Mouse (Mus musculus): ENCODE measurements around the gene March6. TPM values are rescaled to one million over a fixed set of nuclear protein-coding genes. Genes with fewer than 3 reads are reported as not detected.

Gene March6
- polyA plus RNA-seq, 1 experiment from 2014 or later = 61.4 TPM

- Histone ChIP-seq H3K27ac (no peak overlapping the region), H3K9me3 (no peaks in the 10 kb centered on the region), H3K4me1 (peaks cover 14% of the 10 kb centered on the region), H3K27me3 (replicated peaks) (no peaks in the 10 kb centered on the region), H3K36me3 (no peaks in the 10 kb centered on the region; the same call in 1 of the 2 replicates), H3K4me2 (replicated peaks) (peak overlapping the region; percentile 65), H3K9ac (peak overlapping the region; percentile 94), H3K4me3 (peak overlapping the region; percentile 92)
- 47% methylated on average over 6 of the region's 6 CpGs for WGBS
- no peak for ATAC-seq (ENCODE audit: low FRiP score, low read depth)
Observed at GRCm38 (mm10) chr15:31529103-31529502, 1.8 kb downstream of the March6 start.

- ATAC-seq (ENCODE audit: low FRiP score, low read depth) = no peak
- WGBS = 94% methylated on average over 4 of the region's 4 CpGs
- no peak overlapping the region for H3K4me3 ChIP-seq
Observed at GRCm38 (mm10) chr15:31528477-31528876, 2.4 kb downstream of the March6 start.

GRCm38 (mm10) chr15:31526463-31526862 is 4.4 kb downstream of the March6 start:
- no peak overlapping the region for H3K27ac ChIP-seq
- 82% methylated on average over 1 of the region's 1 CpGs for WGBS
- no peaks in the 10 kb centered on the region for H3K9me3 ChIP-seq
- H3K4me3 ChIP-seq = no peak overlapping the region
- H3K4me1 ChIP-seq = peaks cover 10% of the 10 kb centered on the region
- ATAC-seq (ENCODE audit: low FRiP score, low read depth) = no peak
- H3K27me3 ChIP-seq (replicated peaks) = no peaks in the 10 kb centered on the region
- no peaks in the 10 kb centered on the region; the same call in 1 of the 2 replicates for H3K36me3 ChIP-seq
- no peak overlapping the region for H3K9ac ChIP-seq
- H3K4me2 ChIP-seq (replicated peaks) = no peak overlapping the region

More at GRCm38 (mm10) chr15:31528477-31528876, 2.4 kb downstream of the March6 start:
- H3K4me1 ChIP-seq = peaks cover 14% of the 10 kb centered on the region
- no peak overlapping the region; the same call in 1 of the 2 replicates for H3K4me2 ChIP-seq (replicated peaks)
- no peaks in the 10 kb centered on the region for H3K9me3 ChIP-seq
- no peaks in the 10 kb centered on the region for H3K27me3 ChIP-seq (replicated peaks)
- H3K9ac ChIP-seq = no peak overlapping the region
- H3K27ac ChIP-seq = no peak overlapping the region
- H3K36me3 ChIP-seq = no peaks in the 10 kb centered on the region; the same call in 1 of the 2 replicates

GRCm38 (mm10) chr15:31519000-31519399 is 11.9 kb downstream of the March6 start:
- Histone ChIP-seq H3K4me3 (no peak overlapping the region), H3K36me3 (no peaks in the 10 kb centered on the region), H3K9ac (no peak overlapping the region), H3K9me3 (no peaks in the 10 kb centered on the region), H3K27ac (no peak overlapping the region), H3K27me3 (replicated peaks) (no peaks in the 10 kb centered on the region), H3K4me2 (replicated peaks) (no peak overlapping the region), H3K4me1 (no peaks in the 10 kb centered on the region)
- ATAC-seq (ENCODE audit: low FRiP score, low read depth) = no peak
- 78% methylated on average over 5 of the region's 5 CpGs for WGBS

GRCm38 (mm10) chr15:31518371-31518770 is 12.5 kb downstream of the March6 start:
- H3K9ac ChIP-seq = no peak overlapping the region
- no peak overlapping the region for H3K4me2 ChIP-seq (replicated peaks)
- no peaks in the 10 kb centered on the region for H3K27me3 ChIP-seq (replicated peaks)
- WGBS = 92% methylated on average over 2 of the region's 2 CpGs
- no peak overlapping the region for H3K4me3 ChIP-seq
- ATAC-seq (ENCODE audit: low FRiP score, low read depth) = no peak
- no peaks in the 10 kb centered on the region for H3K36me3 ChIP-seq
- H3K9me3 ChIP-seq = no peaks in the 10 kb centered on the region
- no peak overlapping the region for H3K27ac ChIP-seq
- no peaks in the 10 kb centered on the region for H3K4me1 ChIP-seq

- 90% methylated on average over 1 of the region's 1 CpGs for WGBS
- no peaks in the 10 kb centered on the region for H3K4me1 ChIP-seq
- no peaks in the 10 kb centered on the region for H3K9me3 ChIP-seq
- no peak overlapping the region for H3K27ac ChIP-seq
- H3K27me3 ChIP-seq (replicated peaks) = no peaks in the 10 kb centered on the region
- H3K36me3 ChIP-seq = no peaks in the 10 kb centered on the region
- no peak overlapping the region for H3K4me3 ChIP-seq
- no peak for ATAC-seq (ENCODE audit: low FRiP score, low read depth)
- H3K9ac ChIP-seq = no peak overlapping the region
- H3K4me2 ChIP-seq (replicated peaks) = no peak overlapping the region
Observed at GRCm38 (mm10) chr15:31517186-31517585, 13.7 kb downstream of the March6 start.

- Histone ChIP-seq H3K27me3 (replicated peaks) (no peaks in the 10 kb centered on the region), H3K4me3 (no peak overlapping the region), H3K36me3 (no peaks in the 10 kb centered on the region), H3K9me3 (no peaks in the 10 kb centered on the region), H3K27ac (no peak overlapping the region), H3K4me2 (replicated peaks) (no peak overlapping the region), H3K9ac (no peak overlapping the region), H3K4me1 (no peaks in the 10 kb centered on the region)
- ATAC-seq (ENCODE audit: low FRiP score, low read depth) = no peak
- WGBS = 94% methylated on average over 1 of the region's 1 CpGs
Observed at GRCm38 (mm10) chr15:31511795-31512194, 19.1 kb downstream of the March6 start.

GRCm38 (mm10) chr15:31511406-31511771 is 19.5 kb downstream of the March6 start:
- H3K9ac ChIP-seq = no peak overlapping the region
- H3K27ac ChIP-seq = no peak overlapping the region; the same call in 1 of the 2 replicates
- H3K9me3 ChIP-seq = no peaks in the 10 kb centered on the region
- ATAC-seq (ENCODE audit: low FRiP score, low read depth) = no peak
- H3K4me3 ChIP-seq = no peak overlapping the region
- no peaks in the 10 kb centered on the region for H3K36me3 ChIP-seq
- H3K27me3 ChIP-seq (replicated peaks) = no peaks in the 10 kb centered on the region
- no peak overlapping the region for H3K4me2 ChIP-seq (replicated peaks)
- no peaks in the 10 kb centered on the region for H3K4me1 ChIP-seq

GRCm38 (mm10) chr15:31510477-31511405 is 20.1 kb downstream of the March6 start:
- Histone ChIP-seq H3K27ac (no peak overlapping the region; the same call in 1 of the 2 replicates), H3K4me3 (no peak overlapping the region), H3K27me3 (replicated peaks) (no peaks in the 10 kb centered on the region), H3K9me3 (no peaks in the 10 kb centered on the region), H3K4me1 (no peaks in the 10 kb centered on the region), H3K9ac (no peak overlapping the region), H3K4me2 (replicated peaks) (no peak overlapping the region), H3K36me3 (no peaks in the 10 kb centered on the region)
- 71% methylated on average over 7 of the region's 7 CpGs for WGBS
- ATAC-seq (ENCODE audit: low FRiP score, low read depth) = no peak

- Histone ChIP-seq H3K27me3 (replicated peaks) (no peaks in the 10 kb centered on the region), H3K27ac (no peak overlapping the region), H3K9ac (no peak overlapping the region), H3K36me3 (peaks cover 20% of the 10 kb centered on the region), H3K4me3 (no peak overlapping the region), H3K4me1 (no peaks in the 10 kb centered on the region), H3K9me3 (no peaks in the 10 kb centered on the region), H3K4me2 (replicated peaks) (no peak overlapping the region)
- WGBS = 88% methylated on average over 2 of the region's 2 CpGs
- ATAC-seq (ENCODE audit: low FRiP score, low read depth) = no peak
Observed at GRCm38 (mm10) chr15:31505082-31505481, 25.8 kb downstream of the March6 start.

- Histone ChIP-seq H3K4me3 (no peak overlapping the region), H3K27ac (no peak overlapping the region), H3K4me1 (no peaks in the 10 kb centered on the region), H3K9me3 (no peaks in the 10 kb centered on the region), H3K4me2 (replicated peaks) (no peak overlapping the region), H3K36me3 (peaks cover 25% of the 10 kb centered on the region), H3K9ac (no peak overlapping the region), H3K27me3 (replicated peaks) (no peaks in the 10 kb centered on the region)
- no peak for ATAC-seq (ENCODE audit: low FRiP score, low read depth)
- 82% methylated on average over 3 of the region's 3 CpGs for WGBS
Observed at GRCm38 (mm10) chr15:31503447-31503846, 27.4 kb downstream of the March6 start.

GRCm38 (mm10) chr15:31502996-31503395 is 27.9 kb downstream of the March6 start:
- H3K27me3 ChIP-seq (replicated peaks) = no peaks in the 10 kb centered on the region
- no peak overlapping the region for H3K9ac ChIP-seq
- H3K4me3 ChIP-seq = no peak overlapping the region
- no peaks in the 10 kb centered on the region for H3K9me3 ChIP-seq
- H3K4me1 ChIP-seq = no peaks in the 10 kb centered on the region
- H3K36me3 ChIP-seq = peaks cover 30% of the 10 kb centered on the region
- H3K4me2 ChIP-seq (replicated peaks) = no peak overlapping the region
- no peak overlapping the region for H3K27ac ChIP-seq
- ATAC-seq (ENCODE audit: low FRiP score, low read depth) = no peak
- 88% methylated on average over 4 of the region's 4 CpGs for WGBS

- Histone ChIP-seq H3K27ac (no peak overlapping the region), H3K36me3 (peaks cover 36% of the 10 kb centered on the region), H3K9ac (no peak overlapping the region), H3K27me3 (replicated peaks) (no peaks in the 10 kb centered on the region), H3K4me3 (no peak overlapping the region), H3K9me3 (no peaks in the 10 kb centered on the region), H3K4me1 (no peaks in the 10 kb centered on the region), H3K4me2 (replicated peaks) (no peak overlapping the region)
- 86% methylated on average over 1 of the region's 1 CpGs for WGBS
- no peak for ATAC-seq (ENCODE audit: low FRiP score, low read depth)
Observed at GRCm38 (mm10) chr15:31502313-31502712, 28.5 kb downstream of the March6 start.
